Mouse (Mus musculus) thymus, adult 2 months (tissue): ENCODE results near the gene Rundc3a.

Experiments used
- CTCF ChIP-seq: fragments of 200-500 bp; IDR thresholded peaks from 2 replicates; pipeline ENCODE4 v1.5.1; 2012; ENCODE audit warnings: mild to moderate bottlenecking, control low read depth, low read length, moderate library complexity, borderline replicate concordance; ENCODE audit not compliant: control insufficient read depth, poor library complexity, insufficient read depth; ENCODE audit errors: extremely low read depth
- POLR2A ChIP-seq: fragments of 200-500 bp; IDR thresholded peaks from 2 replicates; pipeline ENCODE4 v1.6.1; 2012; ENCODE audit warnings: mild to moderate bottlenecking, low read length, control low read depth, moderate library complexity; ENCODE audit not compliant: control insufficient read depth, poor library complexity, insufficient read depth; ENCODE audit errors: extremely low read depth

GRCm38 (mm10) chr11:102380091-102380490, 13.1 kb upstream of the Rundc3a start:
- TF ChIP-seq CTCF (no peak), POLR2A (no peak)
